Mouse (Mus musculus): ENCODE results near the gene Cyp2d26.
"Not testable (repeated sequence)": the region's sequence is repeated elsewhere in the genome, so short reads cannot be mapped to it uniquely, and the experiment has no call there.

Gene Cyp2d26

GRCm38 (mm10) chr15:82794277-82794676, at the start of gene Cyp2d26:
TSS of gene Cyp2d26 (minus strand) at chr15:82794294.
- DNase-seq: no peak

GRCm38 (mm10) chr15:82839146-82839545, 45.1 kb upstream of the Cyp2d26 start:
- no peak for DNase-seq

- DNase-seq: no peak
Observed at GRCm38 (mm10) chr15:82829917-82830316, 35.8 kb upstream of the Cyp2d26 start.

- DNase-seq: no peak
Observed at GRCm38 (mm10) chr15:82825866-82826265, 31.8 kb upstream of the Cyp2d26 start.

GRCm38 (mm10) chr15:82822347-82822746, 28.3 kb upstream of the Cyp2d26 start:
- DNase-seq: no peak

- peak; percentile 28 for DNase-seq
Observed at GRCm38 (mm10) chr15:82821657-82822056, 27.6 kb upstream of the Cyp2d26 start.

GRCm38 (mm10) chr15:82815296-82815695, 21.2 kb upstream of the Cyp2d26 start:
- no peak for DNase-seq

GRCm38 (mm10) chr15:82814806-82815205, 20.7 kb upstream of the Cyp2d26 start:
- peak; percentile 76 for DNase-seq

- DNase-seq: no peak
Observed at GRCm38 (mm10) chr15:82814321-82814720, 20.2 kb upstream of the Cyp2d26 start.

- DNase-seq: no peak
Observed at GRCm38 (mm10) chr15:82810556-82810955, 16.5 kb upstream of the Cyp2d26 start.

GRCm38 (mm10) chr15:82809511-82809910, 15.4 kb upstream of the Cyp2d26 start:
- DNase-seq: peak; percentile 16

GRCm38 (mm10) chr15:82806969-82807763, 13.1 kb upstream of the Cyp2d26 start:
- no peak for DNase-seq

- peak; percentile 87 for DNase-seq
Observed at GRCm38 (mm10) chr15:82804708-82805639, 10.9 kb upstream of the Cyp2d26 start.

GRCm38 (mm10) chr15:82795936-82796440, 1.9 kb upstream of the Cyp2d26 start:
- no peak for DNase-seq

GRCm38 (mm10) chr15:82793868-82794267, 226 bp downstream of the Cyp2d26 start:
- DNase-seq: no peak

- no peak for DNase-seq
Observed at GRCm38 (mm10) chr15:82793454-82793853, 640 bp downstream of the Cyp2d26 start.

GRCm38 (mm10) chr15:82792566-82792965, 1.5 kb downstream of the Cyp2d26 start:
- DNase-seq: no peak

- no peak for DNase-seq
Observed at GRCm38 (mm10) chr15:82784581-82784980, 9.5 kb downstream of the Cyp2d26 start.

GRCm38 (mm10) chr15:82783800-82784199, 10.3 kb downstream of the Cyp2d26 start:
- no peak for DNase-seq

GRCm38 (mm10) chr15:82777856-82778255, 16.2 kb downstream of the Cyp2d26 start:
- DNase-seq: not testable (repeated sequence)

- DNase-seq: no peak
Observed at GRCm38 (mm10) chr15:82765943-82766342, 28.2 kb downstream of the Cyp2d26 start.

GRCm38 (mm10) chr15:82764881-82765280, 29.2 kb downstream of the Cyp2d26 start:
- DNase-seq: no peak

GRCm38 (mm10) chr15:82763631-82764420, 30.3 kb downstream of the Cyp2d26 start, which contains the start of gene Cyp2d40:
TSS of gene Cyp2d40 (minus strand) at chr15:82764183.
- no peak for DNase-seq
